Mouse (Mus musculus) heart, postnatal 4 days (tissue): Measurements from ENCODE around the gene Ccdc58. TPM values are rescaled to one million over a fixed set of nuclear protein-coding genes. Genes with fewer than 3 reads are reported as not detected.
A peak's percentile ranks its signal among the peaks of the same experiment; 100 is the strongest.
"Not testable (repeated sequence)": the region's sequence is repeated elsewhere in the genome, so short reads cannot be mapped to it uniquely, and the experiment has no call there.

ENCODE experiments used
- DNase-seq: peaks from one replicate; pipeline ENCODE4 v3.0.0; 2021
- total RNA-seq, 2 experiments: library from RNA; stranded (reverse); gene quantifications; 2 replicates each; pipeline ENCODE4 v1.2.3; 2021

The Ccdc58 gene
- total RNA-seq, 2 experiments from 2014 or later: 57.1 to 59.1 TPM

GRCm38 (mm10) chr16:36074772-36075171 lies 3.3 kb downstream of the Ccdc58 start:
- DNase-seq: no peak

- no peak for DNase-seq
Observed at GRCm38 (mm10) chr16:36079916-36080315, 8.4 kb downstream of the Ccdc58 start.

- DNase-seq: no peak
Observed at GRCm38 (mm10) chr16:36087846-36088245, 16.4 kb downstream of the Ccdc58 start.

GRCm38 (mm10) chr16:36089065-36089464 lies 17.6 kb downstream of the Ccdc58 start:
- DNase-seq: peak; percentile 31

GRCm38 (mm10) chr16:36089850-36090616 lies 18.5 kb downstream of the Ccdc58 start:
- DNase-seq: no peak

- no peak for DNase-seq
Observed at GRCm38 (mm10) chr16:36090785-36091509, 19.5 kb downstream of the Ccdc58 start.

- no peak for DNase-seq
Observed at GRCm38 (mm10) chr16:36094079-36094478, 22.6 kb downstream of the Ccdc58 start.

GRCm38 (mm10) chr16:36097813-36098499 lies 26.5 kb downstream of the Ccdc58 start:
- not testable (repeated sequence) for DNase-seq

GRCm38 (mm10) chr16:36101526-36101925 lies 30.0 kb downstream of the Ccdc58 start:
- no peak for DNase-seq

- no peak for DNase-seq
Observed at GRCm38 (mm10) chr16:36102211-36102610, 30.7 kb downstream of the Ccdc58 start.

- not testable (repeated sequence) for DNase-seq
Observed at GRCm38 (mm10) chr16:36111486-36111885, 40.0 kb downstream of the Ccdc58 start.

- not testable (repeated sequence) for DNase-seq
Observed at GRCm38 (mm10) chr16:36115751-36116150, 44.3 kb downstream of the Ccdc58 start.

- no peak for DNase-seq
Observed at GRCm38 (mm10) chr16:36128092-36128491, 56.6 kb downstream of the Ccdc58 start.

GRCm38 (mm10) chr16:36131141-36131540 lies 59.7 kb downstream of the Ccdc58 start, which contains the start of gene Csta1:
TSS of gene Csta1 (minus strand) at chr16:36131241.
- DNase-seq: no peak

GRCm38 (mm10) chr16:36138201-36138600 lies 66.7 kb downstream of the Ccdc58 start:
- DNase-seq: no peak

Other genes starting within 250 kb of the Ccdc58 start
- 1 to 10 TPM; 5.2 to 5.4 TPM for gene Parp14, start 200.1 kb upstream of the Ccdc58 start, total RNA-seq
- 10 to 100 TPM; 12.4 to 14.0 TPM for gene Parp9, start 133.2 kb upstream of the Ccdc58 start, total RNA-seq
- 10 to 100 TPM in 1 of 2 experiments, 1 to 10 TPM in 1; 9.5 to 10.3 TPM for gene Dtx3l, start 132.5 kb upstream of the Ccdc58 start, total RNA-seq
- gene Kpna1, start 92.9 kb upstream of the Ccdc58 start, total RNA-seq: 100 to 1,000 TPM; 105 to 108 TPM
- 1 to 10 TPM; 5.9 to 6.1 TPM for gene Wdr5b, start 30.5 kb upstream of the Ccdc58 start, total RNA-seq
- 100 to 1,000 TPM; 229 to 235 TPM for gene Fam162a, start 91 bp upstream of the Ccdc58 start, total RNA-seq
- gene Csta1, start 59.6 kb downstream of the Ccdc58 start, total RNA-seq: not detected
- 1 to 10 TPM; 1.8 to 2.4 TPM for gene Stfa2l1, start 85.1 kb downstream of the Ccdc58 start, total RNA-seq
- 1 to 10 TPM; 2.6 to 3.8 TPM for gene Gm5483, start 112.5 kb downstream of the Ccdc58 start, total RNA-seq
- gene Gm5416, start 138.7 kb downstream of the Ccdc58 start, total RNA-seq: not detected
- gene 2010005H15Rik, start 149.8 kb downstream of the Ccdc58 start, total RNA-seq: 1 to 10 TPM in 1 of 2 experiments, not detected in 1; 1.1 TPM
- 1 to 10 TPM; 3.5 to 6.2 TPM for gene Stfa1, start 205.3 kb downstream of the Ccdc58 start, total RNA-seq